Mouse (Mus musculus): Measurements from ENCODE around the gene Mkln1. TPM values are rescaled to one million over a fixed set of nuclear protein-coding genes. Genes with fewer than 3 reads are reported as not detected.

Mkln1 gene
- polyA plus RNA-seq, 1 experiment = 153 TPM

DNA sequence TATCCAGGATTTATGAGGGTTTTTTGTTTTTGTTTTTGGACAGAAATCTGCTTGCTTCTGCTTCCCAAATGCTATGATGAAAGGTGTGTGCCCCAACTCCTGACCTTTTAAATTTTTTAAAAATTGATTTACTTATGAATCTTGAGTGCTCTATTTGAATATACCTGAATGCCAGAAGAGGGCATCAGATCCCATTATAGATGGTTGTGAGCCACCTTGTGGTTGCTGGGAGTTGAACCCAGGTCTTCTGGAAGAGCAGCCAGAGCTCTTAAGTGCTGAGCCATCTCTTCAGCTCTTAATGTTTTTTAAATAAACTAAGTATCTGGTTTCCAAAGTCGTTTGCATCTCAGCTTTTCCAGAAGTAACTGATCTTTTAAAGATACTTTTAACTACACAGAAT, 30.0 kb upstream of the Mkln1 start:
- no peak for TF ChIP-seq POLR2A (IDR thresholded peaks at IDR 0.05; ENCODE audit: insufficient read depth, low read length)
- peak; percentile 19 for TF ChIP-seq CTCF (IDR thresholded peaks at IDR 0.05; ENCODE audit: low read depth, low read length)
- TF ChIP-seq EP300 (IDR thresholded peaks at IDR 0.05; ENCODE audit: insufficient read depth, low read depth, low read length) = no peak
- H3K36me3 ChIP-seq (ENCODE audit: control insufficient read depth, insufficient read depth, low read length, poor library complexity, severe bottlenecking) = no peaks in the 10 kb centered on the region
- H3K4me1 ChIP-seq (ENCODE audit: control insufficient read depth, insufficient read depth, low read length) = peaks cover 6% of the 10 kb centered on the region

DNA sequence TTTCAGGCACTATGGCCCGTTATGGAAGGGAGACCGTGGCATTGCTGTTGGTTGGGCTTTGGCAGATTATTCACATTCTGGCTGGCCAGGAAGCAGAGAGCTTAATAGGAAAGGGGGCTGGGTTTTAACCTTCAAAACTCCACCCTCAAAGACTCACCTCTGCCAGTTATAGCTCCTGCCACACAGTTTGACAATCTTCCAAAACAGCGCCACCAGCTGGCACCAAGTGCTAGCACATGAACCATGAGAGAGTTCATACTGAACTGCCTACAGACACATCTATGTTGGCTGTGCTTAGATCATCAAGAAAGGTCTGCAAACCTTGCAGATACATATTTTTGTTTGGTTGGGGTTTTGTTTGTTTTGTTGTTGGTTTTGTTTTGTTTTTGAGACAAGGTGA, 28.7 kb upstream of the Mkln1 start:
- Histone ChIP-seq H3K27me3 (ENCODE audit: control insufficient read depth, insufficient read depth, low read length, poor library complexity, severe bottlenecking) (no peaks in the 10 kb centered on the region), H3K27ac (ENCODE audit: insufficient read depth, low read length) (peak overlapping the region; percentile 87), H3K9me3 (replicated peaks; ENCODE audit: control insufficient read depth, insufficient read depth, low read length, poor library complexity, severe bottlenecking) (no peaks in the 10 kb centered on the region), H3K9ac (ENCODE audit: low read depth, poor library complexity, severe bottlenecking) (no peak overlapping the region), H3K4me3 (ENCODE audit: low read depth, low read length) (no peak overlapping the region), H3K36me3 (ENCODE audit: control insufficient read depth, insufficient read depth, low read length, poor library complexity, severe bottlenecking) (no peaks in the 10 kb centered on the region), H3K4me1 (ENCODE audit: control insufficient read depth, insufficient read depth, low read length) (peaks cover 6% of the 10 kb centered on the region)
- no peak for TF ChIP-seq EP300 (IDR thresholded peaks at IDR 0.05; ENCODE audit: insufficient read depth, low read depth, low read length)
- TF ChIP-seq CTCF (IDR thresholded peaks at IDR 0.05; ENCODE audit: low read depth, low read length) = peak; percentile 56

More for the DNA sequence above, 30.0 kb upstream of the Mkln1 start:
- Histone ChIP-seq H3K27ac (ENCODE audit: insufficient read depth, low read length) (no peak overlapping the region), H3K4me3 (ENCODE audit: low read depth, low read length) (no peak overlapping the region), H3K9ac (ENCODE audit: low read depth, poor library complexity, severe bottlenecking) (no peak overlapping the region), H3K27me3 (ENCODE audit: control insufficient read depth, insufficient read depth, low read length, poor library complexity, severe bottlenecking) (no peaks in the 10 kb centered on the region), H3K9me3 (replicated peaks; ENCODE audit: control insufficient read depth, insufficient read depth, low read length, poor library complexity, severe bottlenecking) (no peaks in the 10 kb centered on the region)

DNA sequence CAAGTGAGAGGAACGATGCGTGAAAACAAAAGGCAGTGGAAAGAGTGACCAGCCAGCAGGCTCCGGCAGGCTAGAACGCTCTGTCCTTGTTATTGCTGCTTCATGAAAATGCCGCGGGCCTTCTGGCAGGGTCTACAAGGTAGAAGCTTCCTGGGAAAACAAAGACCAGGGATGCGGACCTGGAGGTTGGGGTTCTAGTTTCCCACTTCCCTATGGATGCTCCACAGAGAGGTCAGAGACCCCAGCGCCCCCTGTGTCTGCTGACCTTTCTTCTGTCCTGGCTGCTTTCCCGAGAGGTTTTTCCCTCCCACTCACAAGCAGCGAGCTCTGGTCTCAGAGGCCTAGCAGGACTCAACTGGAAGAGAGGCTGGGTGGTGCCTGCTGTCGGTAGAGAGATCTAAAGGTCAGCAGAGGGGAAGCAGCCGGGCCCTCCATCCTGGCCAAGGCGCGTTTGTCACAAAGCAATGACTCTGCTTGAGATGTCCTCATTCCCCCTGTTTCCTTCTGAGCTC, 27.9 kb upstream of the Mkln1 start:
- Histone ChIP-seq H3K9me3 (replicated peaks; ENCODE audit: control insufficient read depth, insufficient read depth, low read length, poor library complexity, severe bottlenecking) (no peaks in the 10 kb centered on the region), H3K27me3 (ENCODE audit: control insufficient read depth, insufficient read depth, low read length, poor library complexity, severe bottlenecking) (no peaks in the 10 kb centered on the region), H3K36me3 (ENCODE audit: control insufficient read depth, insufficient read depth, low read length, poor library complexity, severe bottlenecking) (no peaks in the 10 kb centered on the region), H3K9ac (ENCODE audit: low read depth, poor library complexity, severe bottlenecking) (peak overlapping the region; percentile 17), H3K4me3 (ENCODE audit: low read depth, low read length) (no peak overlapping the region), H3K4me1 (ENCODE audit: control insufficient read depth, insufficient read depth, low read length) (peaks cover 6% of the 10 kb centered on the region), H3K27ac (ENCODE audit: insufficient read depth, low read length) (peak overlapping the region; percentile 87)
- TF ChIP-seq CTCF (IDR thresholded peaks at IDR 0.05; ENCODE audit: low read depth, low read length) = no peak
- peak; percentile 70; the same call in 1 of the 2 replicates for TF ChIP-seq EP300 (IDR thresholded peaks at IDR 0.05; ENCODE audit: insufficient read depth, low read depth, low read length)

DNA sequence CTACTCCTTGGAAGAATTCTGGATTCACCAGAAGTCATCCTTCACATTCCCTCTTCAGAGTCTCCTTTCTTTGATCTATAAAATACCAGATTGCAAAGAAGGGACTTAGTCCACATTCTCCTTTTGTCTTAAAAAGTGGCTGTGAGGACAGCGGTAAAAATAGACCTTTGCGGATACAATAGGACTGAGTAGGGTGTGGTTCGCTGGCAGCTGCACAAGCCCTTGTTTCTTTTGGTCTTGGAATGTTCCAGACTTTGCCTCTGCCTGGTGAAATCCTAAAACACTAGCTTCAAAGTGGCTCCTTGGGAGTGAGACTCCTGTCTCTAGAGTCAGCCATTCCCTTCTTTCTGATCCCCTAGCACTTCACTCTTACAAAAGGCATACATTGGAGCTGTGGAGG, 27.4 kb upstream of the Mkln1 start:
- no peaks in the 10 kb centered on the region for H3K36me3 ChIP-seq (ENCODE audit: control insufficient read depth, insufficient read depth, low read length, poor library complexity, severe bottlenecking)
- no peak overlapping the region for H3K4me3 ChIP-seq (ENCODE audit: low read depth, low read length)
- no peaks in the 10 kb centered on the region for H3K9me3 ChIP-seq (replicated peaks; ENCODE audit: control insufficient read depth, insufficient read depth, low read length, poor library complexity, severe bottlenecking)
- peak overlapping the region; percentile 17 for H3K9ac ChIP-seq (ENCODE audit: low read depth, poor library complexity, severe bottlenecking)
- TF ChIP-seq POLR2A (IDR thresholded peaks at IDR 0.05; ENCODE audit: insufficient read depth, low read length) (no peak), EP300 (IDR thresholded peaks at IDR 0.05; ENCODE audit: insufficient read depth, low read depth, low read length) (0 out of 2 replicates have a peak, but pooled peaks have one; percentile 65)
- peaks cover 6% of the 10 kb centered on the region for H3K4me1 ChIP-seq (ENCODE audit: control insufficient read depth, insufficient read depth, low read length)
- H3K27me3 ChIP-seq (ENCODE audit: control insufficient read depth, insufficient read depth, low read length, poor library complexity, severe bottlenecking) = no peaks in the 10 kb centered on the region
- H3K27ac ChIP-seq (ENCODE audit: insufficient read depth, low read length) = peak overlapping the region; percentile 87

DNA sequence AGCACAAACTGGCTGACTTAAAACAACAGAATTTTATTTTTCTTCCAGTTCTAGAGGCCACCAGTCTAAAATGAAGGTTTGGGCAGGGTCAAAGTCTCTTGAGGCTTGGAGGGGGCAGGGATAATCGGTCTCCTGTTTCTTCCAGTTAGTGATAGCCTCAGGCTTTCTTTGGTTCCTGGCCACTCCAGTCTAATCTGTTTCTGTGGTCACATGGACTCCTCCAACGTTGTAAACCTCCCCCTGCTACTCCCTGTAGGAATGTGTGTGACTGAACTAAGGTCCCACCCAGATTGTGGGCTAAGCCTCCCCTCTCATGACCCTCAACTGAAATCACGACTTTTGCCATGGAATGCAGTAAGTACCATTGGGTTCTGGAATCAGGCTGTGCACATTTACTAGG, 25.9 kb upstream of the Mkln1 start:
- no peak overlapping the region for H3K9ac ChIP-seq (ENCODE audit: low read depth, poor library complexity, severe bottlenecking)
- H3K36me3 ChIP-seq (ENCODE audit: control insufficient read depth, insufficient read depth, low read length, poor library complexity, severe bottlenecking) = no peaks in the 10 kb centered on the region
- TF ChIP-seq POLR2A (IDR thresholded peaks at IDR 0.05; ENCODE audit: insufficient read depth, low read length) (no peak), EP300 (IDR thresholded peaks at IDR 0.05; ENCODE audit: insufficient read depth, low read depth, low read length) (peak; percentile 76)
- H3K27ac ChIP-seq (ENCODE audit: insufficient read depth, low read length) = peak overlapping the region; percentile 35; the same call in 1 of the 2 replicates
- H3K4me1 ChIP-seq (ENCODE audit: control insufficient read depth, insufficient read depth, low read length) = peaks cover 6% of the 10 kb centered on the region
- peak overlapping the region; percentile 34 for H3K4me3 ChIP-seq (ENCODE audit: low read depth, low read length)
- no peaks in the 10 kb centered on the region for H3K9me3 ChIP-seq (replicated peaks; ENCODE audit: control insufficient read depth, insufficient read depth, low read length, poor library complexity, severe bottlenecking)
- H3K27me3 ChIP-seq (ENCODE audit: control insufficient read depth, insufficient read depth, low read length, poor library complexity, severe bottlenecking) = no peaks in the 10 kb centered on the region

DNA sequence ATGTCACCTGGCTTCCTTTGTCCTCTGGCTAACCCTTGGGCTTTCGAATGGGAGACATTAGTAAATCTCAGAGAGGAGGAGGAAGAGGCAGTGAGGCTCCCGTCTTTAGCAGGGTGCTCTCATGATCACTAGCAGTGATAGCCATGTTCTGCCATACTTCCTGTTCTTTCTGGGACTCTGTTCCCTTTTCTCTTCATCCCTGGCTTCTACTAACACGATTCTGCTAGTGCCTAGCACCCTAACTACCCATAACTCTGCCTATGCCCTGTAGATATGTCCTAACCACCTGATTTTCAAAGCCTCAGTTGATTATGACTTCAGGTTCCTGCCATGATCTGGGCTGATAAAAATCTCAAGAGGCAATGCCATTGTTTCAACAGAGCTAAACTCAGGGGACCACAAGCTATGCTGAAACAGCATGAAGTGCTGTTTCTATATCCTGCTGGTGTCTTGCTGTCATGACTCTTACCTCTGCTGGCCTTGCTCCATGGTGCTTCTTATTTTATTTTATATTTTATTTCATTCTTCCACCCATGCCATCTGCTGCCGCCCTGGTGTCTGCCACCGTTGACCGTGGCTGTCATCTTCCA, 25.4 kb upstream of the Mkln1 start:
- no peaks in the 10 kb centered on the region for H3K27me3 ChIP-seq (ENCODE audit: control insufficient read depth, insufficient read depth, low read length, poor library complexity, severe bottlenecking)
- peak overlapping the region; percentile 22; the same call in 1 of the 2 replicates for H3K27ac ChIP-seq (ENCODE audit: insufficient read depth, low read length)
- peaks cover 6% of the 10 kb centered on the region for H3K4me1 ChIP-seq (ENCODE audit: control insufficient read depth, insufficient read depth, low read length)
- no peak for TF ChIP-seq EP300 (IDR thresholded peaks at IDR 0.05; ENCODE audit: insufficient read depth, low read depth, low read length)
- no peak for TF ChIP-seq POLR2A (IDR thresholded peaks at IDR 0.05; ENCODE audit: insufficient read depth, low read length)
- TF ChIP-seq CTCF (IDR thresholded peaks at IDR 0.05; ENCODE audit: low read depth, low read length) = no peak
- H3K36me3 ChIP-seq (ENCODE audit: control insufficient read depth, insufficient read depth, low read length, poor library complexity, severe bottlenecking) = no peaks in the 10 kb centered on the region
- no peaks in the 10 kb centered on the region for H3K9me3 ChIP-seq (replicated peaks; ENCODE audit: control insufficient read depth, insufficient read depth, low read length, poor library complexity, severe bottlenecking)
- H3K4me3 ChIP-seq (ENCODE audit: low read depth, low read length) = peak overlapping the region; percentile 34
- H3K9ac ChIP-seq (ENCODE audit: low read depth, poor library complexity, severe bottlenecking) = no peak overlapping the region
